Mouse (Mus musculus) bone marrow, adult 2 months (tissue): ENCODE results near the gene Abca5.

Experiments used
- CTCF ChIP-seq: fragments of 200-500 bp; IDR thresholded peaks from 2 replicates; pipeline ENCODE4 v1.5.1; 2011; ENCODE audit warnings: low read length, control low read depth; ENCODE audit not compliant: control insufficient read depth, insufficient read depth
- POLR2A ChIP-seq: fragments of 200-500 bp; IDR thresholded peaks from 2 replicates; pipeline ENCODE4 v1.6.1; 2011; ENCODE audit warnings: low read depth, mild to moderate bottlenecking, control low read depth, low read length, borderline replicate concordance; ENCODE audit not compliant: control insufficient read depth

GRCm38 (mm10) chr11:110374036-110374435 lies 36.5 kb upstream of the Abca5 start:
- TF ChIP-seq CTCF (no peak), POLR2A (no peak)
